Mouse (Mus musculus) gastrocnemius, postnatal 14 days (tissue): ENCODE results near the gene Gm7145. TPM values are rescaled to one million over a fixed set of nuclear protein-coding genes. Genes with fewer than 3 reads are reported as not detected.
"Not testable (repeated sequence)": the region's sequence is repeated elsewhere in the genome, so short reads cannot be mapped to it uniquely, and the experiment has no call there.

Source experiments
- DNase-seq: peaks from one replicate; pipeline ENCODE4 v3.0.0; 2021; ENCODE audit warnings: mixed read lengths
- intact Hi-C: fragments of 180-260 bp; cut with DNase I; formaldehyde crosslinking; loops from one replicate; pipeline ENCODE4 v1.15.1; 2025; ENCODE audit warnings: low total_unique reads
- long read RNA-seq, 2 experiments: library from polyadenylated mRNA; stranded (forward); transcript quantifications; one replicate each; pipeline ENCODE4 v2.0.0; 2021
- total RNA-seq, 2 experiments: library from RNA; stranded (reverse); gene quantifications; 2 replicates each; pipeline ENCODE4 v1.2.3; 2021

Gm7145 gene
- not detected for total RNA-seq
- long read RNA-seq, experiment 1, result 0 reads
- long read RNA-seq, experiment 2, result 0 reads

- intact Hi-C loops, result no loop called here
Measured at GRCm38 (mm10) chr1:117965639-117966038, at the start of gene Gm7145. Gm7145 (plus strand) TSS chr1:117965939.

GRCm38 (mm10) chr1:117927715-117928114 is 38.0 kb upstream of the Gm7145 start, which contains the start of gene Gm28168:
Gm28168 (plus strand) TSS chr1:117928015.
- intact Hi-C loops, result not testable (repeated sequence)

More at GRCm38 (mm10) chr1:117965639-117966038, at the start of gene Gm7145:
- no peak for DNase-seq

GRCm38 (mm10) chr1:118003876-118004275 is 38.1 kb downstream of the Gm7145 start:
- intact Hi-C loops, DNase-seq: not testable (repeated sequence)

More at GRCm38 (mm10) chr1:117927715-117928114, 38.0 kb upstream of the Gm7145 start, which contains the start of gene Gm28168:
- DNase-seq, result not testable (repeated sequence)

- intact Hi-C loops, DNase-seq: not testable (repeated sequence)
Measured at GRCm38 (mm10) chr1:118012736-118013135, 47.0 kb downstream of the Gm7145 start.

Other genes starting within 250 kb of the Gm7145 start
- gene B020011L13Rik, start 184.8 kb upstream of the Gm7145 start, total RNA-seq, result not detected
- not detected for gene Gm28360, start 135.9 kb upstream of the Gm7145 start, total RNA-seq
- gene Gm28168, start 37.9 kb upstream of the Gm7145 start, total RNA-seq, result not detected
- gene Gm29106, start 210.6 kb downstream of the Gm7145 start, total RNA-seq, result not detected